Mouse (Mus musculus) liver, embryonic 11.5 days (tissue): ENCODE measurements around the gene Gcnt2. TPM values are rescaled to one million over a fixed set of nuclear protein-coding genes. Genes with fewer than 3 reads are reported as not detected.

Experiments used
- ATAC-seq: fragments of 200-750 bp; cut with Nextera tagmentation; replicated peaks from 2 replicates; pipeline ENCODE4 v1.8.0; 2017; ENCODE audit warnings: moderate number of reproducible peaks, mild to moderate bottlenecking, moderate TSS enrichment, moderate library complexity; ENCODE audit not compliant: low FRiP score
- DNase-seq: peaks from one replicate; pipeline ENCODE4 v3.0.0-alpha.2; 2017; ENCODE audit warnings: low spot score
- H3K27ac ChIP-seq: fragments of 300-500 bp; sonication (generic); 2 replicates; pipeline ENCODE4 v1.5.1; 2014; ENCODE audit warnings: mild to moderate bottlenecking, low read depth, low read length, control low read depth
- H3K27me3 ChIP-seq: fragments of 300-500 bp; sonication (generic); replicated peaks from 2 replicates; pipeline ENCODE4 v1.6.1; 2014; ENCODE audit warnings: low read length, mixed read lengths; ENCODE audit not compliant: control insufficient read depth, insufficient read depth
- H3K36me3 ChIP-seq: fragments of 300-500 bp; sonication (generic); 2 replicates; pipeline ENCODE4 v1.6.1; 2014; ENCODE audit warnings: mild to moderate bottlenecking, low read length, moderate library complexity, mixed read lengths; ENCODE audit not compliant: control insufficient read depth, insufficient read depth
- H3K4me1 ChIP-seq: fragments of 300-500 bp; sonication (generic); replicated peaks from 2 replicates; pipeline ENCODE4 v1.6.1; 2014; ENCODE audit warnings: low read length, mixed read lengths; ENCODE audit not compliant: control insufficient read depth, insufficient read depth
- H3K4me2 ChIP-seq: fragments of 300-500 bp; sonication (generic); 2 replicates; pipeline ENCODE4 v1.6.1; 2014; ENCODE audit warnings: mild to moderate bottlenecking, control low read depth, moderate library complexity
- H3K4me3 ChIP-seq: fragments of 300-500 bp; sonication (generic); 2 replicates; pipeline ENCODE4 v1.5.1; 2014; ENCODE audit warnings: low read depth, low read length, control low read depth
- H3K9ac ChIP-seq: fragments of 300-500 bp; sonication (generic); 2 replicates; pipeline ENCODE4 v1.6.1; 2014; ENCODE audit warnings: low read depth, low read length, control low read depth
- H3K9me3 ChIP-seq: fragments of 300-500 bp; sonication (generic); 2 replicates; pipeline ENCODE4 v1.6.1; 2016; ENCODE audit warnings: low read length, inconsistent platforms, mixed read lengths; ENCODE audit not compliant: control insufficient read depth
- WGBS: fragments of 180-500 bp; shearing (Covaris S2); extraction: QIAGEN DNeasy Blood & Tissue Kit; methylation state at CpG from one replicate; pipeline ENCODE4 v1.1.7; 2014; 5-methylcytosine and 5-hydroxymethylcytosine counted together
- polyA plus RNA-seq: library from polyadenylated mRNA; unstranded; fragments of >200 nt; fragmentation: Nextera tagmentation; extraction: Ambion mirVana; gene quantifications from 2 replicates; pipeline ENCODE4 v1.2.1, GENCODE M21; 2014

The Gcnt2 gene
- polyA plus RNA-seq, 1 experiment from 2014 or later = 2.1 TPM

- no peaks in the 10 kb centered on the region for H3K27me3 ChIP-seq
- no peak overlapping the region for H3K27ac ChIP-seq
- H3K9ac ChIP-seq = no peak overlapping the region
- no peak overlapping the region for H3K4me3 ChIP-seq
- WGBS = 72% methylated on average over 5 of the region's 5 CpGs
- no peaks in the 10 kb centered on the region for H3K9me3 ChIP-seq
- H3K4me2 ChIP-seq = no peak overlapping the region
- H3K4me1 ChIP-seq = no peaks in the 10 kb centered on the region
- DNase-seq (no peak), ATAC-seq (no peak)
- H3K36me3 ChIP-seq = no peaks in the 10 kb centered on the region
Observed at GRCm38 (mm10) chr13:40932573-40932972, 73.0 kb downstream of the Gcnt2 start.

- Histone ChIP-seq H3K36me3 (no peaks in the 10 kb centered on the region), H3K9ac (no peak overlapping the region), H3K4me3 (no peak overlapping the region), H3K4me2 (no peak overlapping the region), H3K27me3 (no peaks in the 10 kb centered on the region), H3K4me1 (no peaks in the 10 kb centered on the region), H3K27ac (no peak overlapping the region), H3K9me3 (no peaks in the 10 kb centered on the region)
- WGBS = 81% methylated on average over 3 of the region's 3 CpGs
- ATAC-seq = no peak
- DNase-seq = no peak
Observed at GRCm38 (mm10) chr13:40934341-40934740, 74.8 kb downstream of the Gcnt2 start.

- Histone ChIP-seq H3K4me1 (no peaks in the 10 kb centered on the region), H3K27me3 (no peaks in the 10 kb centered on the region), H3K36me3 (no peaks in the 10 kb centered on the region), H3K9ac (no peak overlapping the region), H3K4me3 (no peak overlapping the region), H3K9me3 (no peaks in the 10 kb centered on the region), H3K4me2 (no peak overlapping the region), H3K27ac (no peak overlapping the region)
- WGBS = 90% methylated on average over 5 of the region's 5 CpGs
- DNase-seq = no peak
- ATAC-seq = no peak
Observed at GRCm38 (mm10) chr13:40937586-40937985, 78.0 kb downstream of the Gcnt2 start.

- Histone ChIP-seq H3K9ac (no peak overlapping the region), H3K4me1 (no peaks in the 10 kb centered on the region), H3K4me3 (no peak overlapping the region), H3K27me3 (no peaks in the 10 kb centered on the region), H3K9me3 (no peaks in the 10 kb centered on the region), H3K36me3 (no peaks in the 10 kb centered on the region), H3K27ac (no peak overlapping the region), H3K4me2 (no peak overlapping the region)
- DNase-seq (no peak), ATAC-seq (no peak)
- WGBS = 83% methylated on average over 11 of the region's 11 CpGs
Observed at GRCm38 (mm10) chr13:40938485-40939357, 79.2 kb downstream of the Gcnt2 start.

- Histone ChIP-seq H3K4me1 (peaks cover 3% of the 10 kb centered on the region; the same call in 1 of the 2 replicates), H3K9me3 (no peaks in the 10 kb centered on the region), H3K36me3 (no peaks in the 10 kb centered on the region), H3K4me3 (no peak overlapping the region), H3K9ac (no peak overlapping the region), H3K4me2 (no peak overlapping the region), H3K27ac (no peak overlapping the region), H3K27me3 (no peaks in the 10 kb centered on the region)
- WGBS = 88% methylated on average over 1 of the region's 1 CpGs
- DNase-seq = no peak
- ATAC-seq = no peak
Observed at GRCm38 (mm10) chr13:40943066-40943465, 83.5 kb downstream of the Gcnt2 start.

- H3K36me3 ChIP-seq = no peaks in the 10 kb centered on the region
- ATAC-seq (no peak), DNase-seq (no peak)
- no peak overlapping the region for H3K4me2 ChIP-seq
- H3K9me3 ChIP-seq = no peaks in the 10 kb centered on the region
- WGBS = 38% methylated on average over 5 of the region's 5 CpGs
- H3K27me3 ChIP-seq = no peaks in the 10 kb centered on the region
- no peak overlapping the region for H3K4me3 ChIP-seq
- no peak overlapping the region for H3K27ac ChIP-seq
- peaks cover 3% of the 10 kb centered on the region; the same call in 1 of the 2 replicates for H3K4me1 ChIP-seq
- no peak overlapping the region for H3K9ac ChIP-seq
Observed at GRCm38 (mm10) chr13:40943936-40944335, 84.4 kb downstream of the Gcnt2 start.

- DNase-seq (no peak), ATAC-seq (no peak)
- Histone ChIP-seq H3K4me1 (peaks cover 3% of the 10 kb centered on the region; the same call in 1 of the 2 replicates), H3K27me3 (no peaks in the 10 kb centered on the region), H3K4me3 (no peak overlapping the region), H3K36me3 (no peaks in the 10 kb centered on the region), H3K4me2 (no peak overlapping the region), H3K9me3 (no peaks in the 10 kb centered on the region), H3K27ac (no peak overlapping the region), H3K9ac (no peak overlapping the region)
- 24% methylated on average over 3 of the region's 3 CpGs for WGBS
Observed at GRCm38 (mm10) chr13:40944346-40944745, 84.8 kb downstream of the Gcnt2 start.

GRCm38 (mm10) chr13:40946513-40946912, 87.0 kb downstream of the Gcnt2 start:
- Histone ChIP-seq H3K4me3 (no peak overlapping the region), H3K4me1 (peaks cover 3% of the 10 kb centered on the region; the same call in 1 of the 2 replicates), H3K27me3 (no peaks in the 10 kb centered on the region), H3K9ac (no peak overlapping the region), H3K36me3 (no peaks in the 10 kb centered on the region), H3K4me2 (no peak overlapping the region), H3K9me3 (no peaks in the 10 kb centered on the region), H3K27ac (no peak overlapping the region)
- ATAC-seq (no peak), DNase-seq (no peak)
- WGBS = 48% methylated on average over 3 of the region's 3 CpGs
